Mouse (Mus musculus) lung, embryonic 16.5 days (tissue): Measurements from ENCODE around the gene Crybb2. TPM values are rescaled to one million over a fixed set of nuclear protein-coding genes. Genes with fewer than 3 reads are reported as not detected.
A peak's percentile ranks its signal among the peaks of the same experiment; 100 is the strongest.

Experiments
- ATAC-seq: fragments of 200-750 bp; cut with Nextera tagmentation; 2 replicates; pipeline ENCODE4 v1.8.0; 2017; ENCODE audit warnings: low read depth, mild to moderate bottlenecking, moderate library complexity
- H3K27ac ChIP-seq: fragments of 300-500 bp; sonication (generic); 2 replicates; pipeline ENCODE4 v1.5.1; 2014; ENCODE audit warnings: mild to moderate bottlenecking, control low read depth, low read length
- H3K27me3 ChIP-seq: fragments of 300-500 bp; sonication (generic); 2 replicates; pipeline ENCODE4 v1.6.1; 2014; ENCODE audit warnings: low read depth, low read length, mixed read lengths; ENCODE audit not compliant: control insufficient read depth, insufficient read depth
- H3K36me3 ChIP-seq: fragments of 300-500 bp; sonication (generic); 2 replicates; pipeline ENCODE4 v1.6.1; 2014; ENCODE audit warnings: low read length; ENCODE audit not compliant: control insufficient read depth, insufficient read depth
- H3K4me1 ChIP-seq: fragments of 300-500 bp; sonication (generic); replicated peaks from 2 replicates; pipeline ENCODE4 v1.6.1; 2014; ENCODE audit warnings: low read length, mixed read lengths; ENCODE audit not compliant: control insufficient read depth, insufficient read depth
- H3K4me2 ChIP-seq: fragments of 300-500 bp; sonication (generic); 2 replicates; pipeline ENCODE4 v1.6.1; 2014; ENCODE audit warnings: low read depth, low read length, control low read depth
- H3K4me3 ChIP-seq: fragments of 300-500 bp; sonication (generic); 2 replicates; pipeline ENCODE4 v1.5.1; 2014; ENCODE audit warnings: mild to moderate bottlenecking, low read length, control low read depth
- H3K9ac ChIP-seq: fragments of 300-500 bp; sonication (generic); 2 replicates; pipeline ENCODE4 v1.6.1; 2014; ENCODE audit warnings: low read length, control low read depth
- H3K9me3 ChIP-seq: fragments of 300-500 bp; sonication (generic); 2 replicates; pipeline ENCODE4 v1.6.1; 2016; ENCODE audit warnings: low read length; ENCODE audit not compliant: control insufficient read depth
- WGBS: fragments of 180-500 bp; shearing (Covaris S2); extraction: QIAGEN DNeasy Blood & Tissue Kit; methylation state at CpG from one replicate; pipeline ENCODE4 v1.1.7; 2014; 5-methylcytosine and 5-hydroxymethylcytosine counted together
- polyA plus RNA-seq: library from polyadenylated mRNA; unstranded; fragments of >200 nt; fragmentation: Nextera tagmentation; extraction: Ambion mirVana; gene quantifications from 2 replicates; pipeline ENCODE4 v1.2.1, GENCODE M21; 2015

The Crybb2 gene
- polyA plus RNA-seq, 1 experiment from 2014 or later: not detected

DNA sequence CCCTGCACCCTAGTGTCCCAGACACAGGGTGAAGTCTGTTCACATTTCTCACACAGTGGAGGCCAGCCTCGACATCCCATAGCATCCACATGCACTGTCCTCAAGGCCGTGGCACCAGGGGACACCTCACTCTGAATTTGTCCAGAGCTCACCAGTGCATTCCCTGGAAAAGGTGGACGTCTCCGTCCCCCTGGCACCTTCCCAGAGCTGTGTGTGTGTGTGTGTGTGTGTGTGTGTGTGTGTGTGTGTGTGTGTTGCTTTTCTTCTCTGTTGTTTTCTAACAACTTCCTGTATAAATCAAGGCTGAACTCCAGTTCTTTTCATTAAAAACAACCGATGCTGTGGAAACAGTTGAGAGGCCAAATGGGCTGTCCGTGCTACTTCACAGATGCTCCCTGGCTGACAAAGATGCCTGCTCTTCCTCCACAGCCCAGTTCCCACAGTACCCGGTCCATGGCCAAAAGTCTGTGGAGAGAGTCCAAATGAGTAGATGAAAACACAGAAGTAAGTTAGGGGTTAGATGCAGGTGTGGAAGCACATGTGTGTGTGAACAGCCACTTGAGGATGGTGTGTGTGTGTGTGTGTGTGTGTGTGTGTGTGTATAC, 19.2 kb downstream of the Crybb2 start:
- no peaks in the 10 kb centered on the region for H3K27me3 ChIP-seq
- H3K36me3 ChIP-seq: no peaks in the 10 kb centered on the region
- H3K4me2 ChIP-seq: no peak overlapping the region
- WGBS: 33% methylated on average over 7 of the region's 7 CpGs
- H3K27ac ChIP-seq: no peak overlapping the region
- H3K9me3 ChIP-seq: no peaks in the 10 kb centered on the region
- H3K4me1 ChIP-seq: no peaks in the 10 kb centered on the region; the same call in 1 of the 2 replicates
- no peak overlapping the region for H3K9ac ChIP-seq
- no peak for ATAC-seq
- no peak overlapping the region for H3K4me3 ChIP-seq

- Histone ChIP-seq H3K36me3 (no peaks in the 10 kb centered on the region), H3K27me3 (no peaks in the 10 kb centered on the region), H3K4me2 (no peak overlapping the region), H3K27ac (no peak overlapping the region), H3K9me3 (no peaks in the 10 kb centered on the region), H3K4me3 (no peak overlapping the region), H3K9ac (no peak overlapping the region), H3K4me1 (no peaks in the 10 kb centered on the region; the same call in 1 of the 2 replicates)
- ATAC-seq: no peak
These were observed 20.0 kb downstream of the Crybb2 start for GRCm38 (mm10) chr5:113049876-113050275.

DNA sequence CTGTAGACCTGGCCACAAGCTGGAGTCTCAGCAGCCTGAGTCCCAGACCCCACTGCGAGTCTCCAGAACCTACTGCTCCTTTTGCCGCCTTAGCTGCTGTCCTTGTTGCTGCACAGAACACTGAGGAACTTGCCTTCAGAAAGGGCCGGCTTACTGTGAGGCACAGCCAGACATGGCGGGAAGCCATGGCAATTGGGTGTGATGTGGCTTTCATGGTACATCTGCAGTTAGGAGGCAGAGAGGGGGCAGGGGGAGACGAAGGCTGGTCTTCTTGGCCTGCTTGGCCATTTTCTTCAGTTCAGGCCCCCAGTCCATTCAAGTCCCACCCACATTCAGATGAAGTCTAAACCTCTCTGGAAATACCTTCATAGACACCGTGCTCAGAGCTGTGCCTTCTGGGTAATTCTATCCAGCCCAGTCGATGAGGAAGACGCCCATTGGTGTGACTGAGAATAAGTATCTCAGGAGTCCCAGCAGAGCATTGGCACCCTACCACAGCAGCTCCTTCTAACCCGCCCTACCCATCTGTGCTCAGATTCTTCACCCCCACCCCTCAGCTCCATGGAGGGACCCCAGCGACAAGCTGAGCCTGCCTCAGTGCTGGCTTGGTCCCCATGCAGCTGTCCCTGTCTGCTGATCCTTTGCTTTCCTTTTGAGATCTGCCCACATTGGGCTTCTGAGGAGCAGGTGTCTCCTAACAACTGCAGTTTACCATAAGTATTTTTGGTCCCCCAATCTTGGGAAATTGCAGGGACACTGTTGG, 24.2 kb downstream of the Crybb2 start:
- Histone ChIP-seq H3K9me3 (peaks cover 4% of the 10 kb centered on the region; the same call in 1 of the 2 replicates), H3K27me3 (no peaks in the 10 kb centered on the region), H3K4me3 (no peak overlapping the region), H3K36me3 (no peaks in the 10 kb centered on the region), H3K4me2 (no peak overlapping the region), H3K27ac (no peak overlapping the region), H3K4me1 (peaks cover 6% of the 10 kb centered on the region), H3K9ac (no peak overlapping the region)
- ATAC-seq: no peak
- 74% methylated on average over 10 of the region's 10 CpGs for WGBS

DNA sequence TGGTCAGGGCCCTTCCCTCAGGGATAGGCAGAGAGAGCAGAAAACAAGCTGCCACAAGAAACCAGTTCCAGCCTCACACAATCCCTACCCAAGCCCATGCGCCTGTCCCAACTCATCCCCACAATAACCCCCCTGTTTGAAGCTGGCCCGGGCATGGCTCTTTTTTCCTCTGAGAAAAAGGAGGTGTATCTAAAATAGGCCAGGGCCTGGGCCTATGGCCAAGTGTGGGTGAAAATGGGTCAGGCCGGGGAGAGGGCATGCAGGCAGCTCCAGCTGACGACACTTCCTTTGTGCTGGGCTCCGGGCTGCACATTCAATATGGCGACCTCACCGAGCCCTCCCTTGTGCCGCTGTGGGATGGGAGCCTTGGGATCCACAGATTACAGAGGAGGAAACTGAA, 26.4 kb downstream of the Crybb2 start:
- Histone ChIP-seq H3K4me2 (no peak overlapping the region), H3K27ac (no peak overlapping the region), H3K4me1 (peaks cover 6% of the 10 kb centered on the region), H3K9ac (no peak overlapping the region), H3K36me3 (no peaks in the 10 kb centered on the region), H3K4me3 (no peak overlapping the region), H3K9me3 (peaks cover 4% of the 10 kb centered on the region), H3K27me3 (no peaks in the 10 kb centered on the region)
- ATAC-seq: no peak
- 76% methylated on average over 8 of the region's 8 CpGs for WGBS

DNA sequence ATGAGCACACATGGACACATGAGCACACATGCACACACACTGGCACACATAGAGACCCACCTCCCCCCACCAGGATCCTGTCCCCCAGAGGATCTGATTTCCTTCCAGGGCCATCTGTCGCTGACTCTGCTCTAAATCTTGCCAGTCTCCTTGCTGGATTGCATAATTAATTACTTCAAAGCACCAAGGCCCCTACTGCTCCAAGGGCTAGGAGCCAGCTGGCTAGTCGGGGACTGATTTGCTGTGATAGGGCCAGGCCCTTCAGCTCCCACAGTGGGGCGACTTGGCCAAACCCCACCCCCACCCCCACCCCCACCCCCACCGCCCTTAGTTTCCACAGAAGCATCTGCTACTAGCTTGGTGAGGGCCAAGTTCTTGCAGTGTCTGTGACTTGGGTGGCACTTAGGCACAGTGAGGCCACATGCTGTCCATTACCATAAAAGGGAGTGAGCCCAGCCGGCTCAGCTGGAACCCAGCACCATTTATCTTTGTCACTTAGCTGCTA, 28.3 kb downstream of the Crybb2 start:
- H3K4me2 ChIP-seq: no peak overlapping the region
- H3K4me3 ChIP-seq: no peak overlapping the region
- WGBS: 15% methylated on average over 5 of the region's 5 CpGs
- H3K27ac ChIP-seq: peak overlapping the region; percentile 58
- H3K36me3 ChIP-seq: no peaks in the 10 kb centered on the region
- H3K9me3 ChIP-seq: peaks cover 4% of the 10 kb centered on the region
- peaks cover 6% of the 10 kb centered on the region for H3K4me1 ChIP-seq
- no peak overlapping the region for H3K9ac ChIP-seq
- no peaks in the 10 kb centered on the region for H3K27me3 ChIP-seq
- ATAC-seq: peak; percentile 92

DNA sequence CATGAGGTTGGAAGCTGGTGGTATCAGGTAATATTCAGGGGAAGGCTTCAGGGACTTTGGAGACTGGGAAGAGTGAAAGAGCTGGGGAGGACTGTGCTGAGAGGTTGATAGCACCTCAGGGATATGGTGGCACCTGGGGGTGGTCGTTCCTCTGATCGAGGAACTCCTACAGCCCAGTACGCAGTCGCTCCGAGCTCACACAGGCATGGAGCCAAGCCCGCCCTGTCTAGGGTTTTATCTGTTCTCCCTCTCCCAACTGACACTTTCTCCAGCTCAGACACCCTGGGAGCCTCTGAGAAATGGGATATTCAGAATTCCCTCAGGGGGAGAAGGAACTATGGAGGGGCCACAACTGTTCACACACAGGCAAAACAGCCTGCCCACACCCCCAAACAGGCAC, 29.1 kb downstream of the Crybb2 start:
- Histone ChIP-seq H3K9ac (no peak overlapping the region), H3K36me3 (no peaks in the 10 kb centered on the region), H3K27me3 (no peaks in the 10 kb centered on the region), H3K4me2 (no peak overlapping the region), H3K4me1 (peaks cover 12% of the 10 kb centered on the region), H3K27ac (peak overlapping the region; percentile 58; the same call in 1 of the 2 replicates), H3K9me3 (peaks cover 4% of the 10 kb centered on the region), H3K4me3 (no peak overlapping the region)
- 26% methylated on average over 6 of the region's 6 CpGs for WGBS
- ATAC-seq: peak; percentile 45

DNA sequence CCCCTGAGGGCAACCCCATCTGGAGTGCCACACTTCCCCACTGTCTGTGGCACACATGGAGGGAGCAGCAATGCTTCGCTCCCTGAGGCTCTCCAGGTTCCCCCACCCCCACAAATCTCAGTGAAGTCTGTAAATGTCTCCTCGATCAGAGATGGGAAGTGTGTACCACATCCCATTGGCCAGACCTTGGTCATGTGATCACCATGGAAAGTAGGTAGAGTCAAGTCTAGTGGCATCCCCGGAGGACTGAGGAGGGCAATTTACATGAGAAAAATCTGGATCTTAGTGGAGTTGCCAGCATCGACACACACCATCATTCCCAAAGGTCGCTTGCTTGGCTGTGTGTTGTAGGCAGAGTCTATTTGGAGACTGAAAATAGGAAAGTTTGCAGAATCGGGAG, 31.3 kb downstream of the Crybb2 start:
- H3K4me1 ChIP-seq: peaks cover 26% of the 10 kb centered on the region

DNA sequence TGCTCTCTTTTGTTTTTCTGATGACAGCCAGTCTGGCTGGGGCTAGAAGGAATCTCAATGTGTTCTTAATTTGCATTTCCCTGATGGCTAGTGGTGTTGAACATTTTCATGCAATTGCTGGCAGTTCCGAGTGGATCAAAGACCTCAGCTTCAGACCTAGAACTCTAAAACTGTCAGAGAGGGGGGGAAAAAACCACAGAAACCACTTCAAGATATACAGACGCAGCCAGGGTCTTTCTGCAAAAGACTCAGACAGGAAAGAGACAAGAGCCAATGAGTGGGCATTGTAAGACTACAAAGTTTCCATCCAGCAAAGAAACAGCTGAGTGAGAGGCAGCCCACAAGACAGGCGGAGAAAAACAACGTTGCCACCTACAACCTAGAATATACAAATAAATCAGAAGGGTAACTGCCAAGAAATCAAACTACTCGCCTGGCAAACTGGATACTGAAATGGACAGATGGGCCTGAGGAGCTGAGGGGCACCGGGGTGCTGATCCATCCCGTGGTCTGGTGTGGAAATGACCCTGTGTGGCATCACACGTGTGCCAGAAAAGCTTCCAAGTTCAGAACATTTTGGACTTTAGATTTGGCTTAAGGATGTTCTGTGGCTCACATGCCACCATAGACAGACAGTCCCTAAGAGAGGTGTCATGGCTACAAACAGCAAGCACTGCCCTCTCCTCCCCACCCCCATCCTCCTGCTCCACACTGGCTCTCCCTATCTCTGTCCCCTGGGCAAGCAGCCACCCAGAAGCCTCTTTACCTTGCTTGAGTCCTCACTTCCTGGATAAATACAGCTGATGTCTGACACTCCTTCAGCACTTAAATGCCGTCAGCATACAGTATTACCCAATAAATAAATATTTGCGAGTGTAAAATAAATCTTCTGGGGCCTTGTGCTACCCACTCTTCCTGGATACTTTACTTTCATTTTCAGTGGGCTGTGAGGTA, 34.5 kb downstream of the Crybb2 start:
- Histone ChIP-seq H3K4me2 (peak overlapping the region; percentile 17; the same call in 1 of the 2 replicates), H3K27ac (peak overlapping the region; percentile 74), H3K36me3 (no peaks in the 10 kb centered on the region), H3K4me1 (peaks cover 21% of the 10 kb centered on the region), H3K9ac (no peak overlapping the region), H3K9me3 (no peaks in the 10 kb centered on the region; the same call in 1 of the 2 replicates), H3K27me3 (no peaks in the 10 kb centered on the region), H3K4me3 (no peak overlapping the region)
- peak; percentile 72 for ATAC-seq
- WGBS: 31% methylated on average over 10 of the region's 10 CpGs

More for the DNA sequence above, 31.3 kb downstream of the Crybb2 start:
- Histone ChIP-seq H3K4me2 (no peak overlapping the region), H3K9me3 (peaks cover 4% of the 10 kb centered on the region), H3K9ac (no peak overlapping the region), H3K27ac (no peak overlapping the region), H3K27me3 (no peaks in the 10 kb centered on the region), H3K36me3 (no peaks in the 10 kb centered on the region), H3K4me3 (no peak overlapping the region)
- no peak for ATAC-seq
- WGBS: 87% methylated on average over 6 of the region's 6 CpGs
